Mouse (Mus musculus) ES-CJ7 (cell line): Measurements from ENCODE around the gene Pitpnm3.
"Not testable (repeated sequence)": the region's sequence is repeated elsewhere in the genome, so short reads cannot be mapped to it uniquely, and the experiment has no call there.

Source experiments
- DNase-seq: peaks from one replicate; pipeline ENCODE4 v3.0.0; 2011; ENCODE audit warnings: low read depth, low spot score

Pitpnm3 gene

GRCm38 (mm10) chr11:72135383-72136158, at the start of gene Pitpnm3:
Gene Pitpnm3, minus strand, starts transcription at chr11:72135778.
- DNase-seq: no peak

GRCm38 (mm10) chr11:72184252-72184651, 48.7 kb upstream of the Pitpnm3 start:
- no peak for DNase-seq

- no peak for DNase-seq
These were observed 45.6 kb upstream of the Pitpnm3 start for GRCm38 (mm10) chr11:72181136-72181535.

- DNase-seq: no peak
These were observed 45.0 kb upstream of the Pitpnm3 start for GRCm38 (mm10) chr11:72180556-72180955.

DNA sequence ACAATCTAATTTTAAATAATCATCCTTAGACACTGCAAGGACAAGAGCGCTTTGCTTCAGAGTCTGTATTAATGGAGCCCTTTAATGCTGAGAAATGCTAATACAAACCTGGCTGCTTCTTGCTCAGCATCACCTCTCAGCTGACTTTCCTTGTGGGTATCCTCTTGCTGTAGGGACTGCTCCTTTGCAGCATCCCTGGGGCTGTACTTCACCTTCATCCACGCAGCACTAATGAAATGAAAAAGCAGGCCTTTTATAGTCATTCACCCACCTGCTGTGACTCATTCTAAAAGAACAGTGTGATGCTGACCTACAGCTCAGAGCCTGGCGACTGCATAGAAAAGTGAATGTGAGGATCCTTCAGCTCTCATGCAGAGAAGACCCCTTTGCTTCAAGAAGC, 41.0 kb upstream of the Pitpnm3 start:
- peak; percentile 70 for DNase-seq

GRCm38 (mm10) chr11:72175966-72176365, 40.4 kb upstream of the Pitpnm3 start:
- DNase-seq: no peak

GRCm38 (mm10) chr11:72174721-72175120, 39.1 kb upstream of the Pitpnm3 start:
- no peak for DNase-seq

GRCm38 (mm10) chr11:72173506-72173905, 37.9 kb upstream of the Pitpnm3 start:
- no peak for DNase-seq

DNA sequence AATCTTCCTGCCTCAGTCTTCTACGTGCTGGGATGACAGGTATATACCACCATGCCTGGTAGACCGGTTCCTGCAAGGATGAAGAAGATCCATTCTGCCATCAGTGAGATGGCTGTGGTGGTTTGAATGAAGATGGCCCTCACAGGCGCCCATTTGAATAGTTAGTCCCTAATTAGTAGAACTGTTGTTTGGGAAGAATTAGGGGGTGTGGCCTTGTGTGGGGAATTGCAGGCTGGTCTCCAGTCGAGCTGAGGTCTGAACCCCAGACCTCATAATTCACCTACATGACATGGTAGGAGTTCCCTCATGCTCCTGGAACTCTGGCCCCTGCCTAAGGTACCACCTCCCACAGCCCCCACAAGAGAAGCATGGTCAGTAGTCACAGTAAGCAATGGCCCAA, 36.3 kb upstream of the Pitpnm3 start:
- DNase-seq: not testable (repeated sequence)

- no peak for DNase-seq
These were observed 34.3 kb upstream of the Pitpnm3 start for GRCm38 (mm10) chr11:72169871-72170270.

GRCm38 (mm10) chr11:72163198-72163597, 27.6 kb upstream of the Pitpnm3 start:
- no peak for DNase-seq

- DNase-seq: no peak
These were observed 21.0 kb upstream of the Pitpnm3 start for GRCm38 (mm10) chr11:72156624-72157023.

GRCm38 (mm10) chr11:72155981-72156428, 20.4 kb upstream of the Pitpnm3 start:
- no peak for DNase-seq

DNA sequence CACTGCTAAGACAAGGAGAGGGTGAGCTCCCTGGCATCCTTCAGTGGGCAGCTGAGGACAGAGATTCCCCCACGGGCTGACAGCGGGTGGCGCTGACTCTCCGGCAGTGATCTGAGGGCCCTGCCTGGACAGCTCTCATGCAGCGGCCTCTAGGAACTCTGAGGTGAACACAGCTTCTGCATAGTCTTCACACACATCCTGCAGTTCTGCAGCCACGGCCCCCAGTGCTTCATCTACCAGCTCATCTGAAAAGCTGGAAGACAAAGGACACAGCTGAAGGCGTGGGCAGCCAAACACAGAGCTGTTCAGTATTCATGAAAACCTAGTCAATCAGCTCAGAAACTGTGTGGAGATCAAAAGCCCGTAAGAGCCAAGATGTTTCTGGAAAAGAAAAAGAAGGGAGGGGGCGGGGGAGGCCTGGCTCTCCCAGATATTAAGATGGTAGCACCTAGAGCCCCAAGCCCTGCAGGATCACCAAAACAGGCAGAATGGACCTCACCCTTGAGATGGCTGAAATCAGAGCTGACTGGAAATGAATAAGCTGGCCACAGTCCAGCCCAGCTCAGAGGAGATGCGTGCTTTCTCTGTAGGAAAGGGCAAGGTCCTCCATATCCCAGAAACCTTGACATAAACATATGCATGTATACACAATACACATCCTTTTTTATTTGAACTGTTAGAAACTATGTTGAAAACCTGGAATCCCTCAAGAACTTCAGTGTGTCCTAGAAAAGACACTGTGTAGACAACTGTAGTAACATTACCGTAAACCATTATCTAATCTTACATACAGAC, 19.8 kb upstream of the Pitpnm3 start:
- DNase-seq: no peak

- no peak for DNase-seq
These were observed 17.7 kb upstream of the Pitpnm3 start for GRCm38 (mm10) chr11:72153122-72153862.

DNA sequence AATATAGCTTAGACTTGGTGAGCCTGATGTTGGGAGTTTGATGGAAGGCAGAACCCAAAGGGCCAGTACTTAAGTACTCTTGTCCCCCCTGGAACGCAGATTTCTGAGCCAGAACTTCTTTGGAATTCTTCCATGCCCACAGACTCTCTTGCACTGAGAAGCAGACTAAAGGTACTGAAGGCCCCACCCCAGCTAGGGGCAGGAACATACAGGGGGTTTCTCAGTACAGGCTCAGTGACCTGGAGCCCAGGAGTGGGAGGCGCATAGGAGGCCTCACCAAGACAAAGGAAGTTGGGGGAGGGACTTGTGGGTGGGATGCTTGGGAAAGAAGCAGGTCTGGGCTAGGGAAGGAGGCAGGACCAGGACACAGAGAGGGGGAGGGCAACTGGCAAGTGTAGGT, 15.5 kb upstream of the Pitpnm3 start:
- DNase-seq: no peak

- no peak for DNase-seq
These were observed 12.3 kb upstream of the Pitpnm3 start for GRCm38 (mm10) chr11:72147910-72148309.

DNA sequence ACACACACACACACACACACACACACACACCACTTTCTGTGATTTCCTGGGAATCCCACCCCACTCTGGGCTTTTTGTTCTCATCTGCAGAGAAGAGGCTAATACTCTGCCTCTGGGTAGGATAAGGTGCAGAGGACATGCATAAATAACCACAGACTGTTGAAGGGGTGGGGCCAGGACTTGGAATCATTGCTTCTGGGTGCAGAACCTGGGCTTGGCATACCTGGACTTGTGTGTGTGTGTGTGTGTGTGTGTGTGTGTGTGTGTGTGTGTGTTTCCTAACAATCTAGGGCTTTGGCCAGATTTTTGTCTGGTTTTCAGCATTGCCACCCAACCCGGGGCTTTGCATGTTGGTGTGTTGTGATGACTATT, 10.3 kb upstream of the Pitpnm3 start:
- DNase-seq: no peak

GRCm38 (mm10) chr11:72145182-72145876, 9.8 kb upstream of the Pitpnm3 start:
- peak; percentile 71 for DNase-seq

- DNase-seq: peak; percentile 38
These were observed 7.3 kb upstream of the Pitpnm3 start for GRCm38 (mm10) chr11:72142889-72143288.

GRCm38 (mm10) chr11:72140198-72140597, 4.6 kb upstream of the Pitpnm3 start:
- no peak for DNase-seq
